Mouse (Mus musculus): ENCODE measurements around the gene Cnksr2.

- no peak for TF ChIP-seq CTCF (IDR thresholded peaks at IDR 0.05; ENCODE audit: low read depth)
- no peak for TF ChIP-seq EP300 (IDR thresholded peaks at IDR 0.05; ENCODE audit: low read depth)
These were observed 93.8 kb downstream of the Cnksr2 start for GRCm38 (mm10) chrX:157949256-157949655.

Measured in liver, postnatal 0 days (tissue).